Mouse (Mus musculus): ENCODE data around the gene Fcgrt.

GRCm38 (mm10) chr7:45107052-45107645, 3.5 kb upstream of the Fcgrt start:
- TF ChIP-seq POLR2A (IDR thresholded peaks at IDR 0.05; ENCODE audit: borderline replicate concordance, extremely low read depth, low read depth, low read length) (no peak), CTCF (IDR thresholded peaks at IDR 0.05; ENCODE audit: insufficient read depth, low read length) (no peak)
